Mouse (Mus musculus) spleen, adult 2 months (tissue): ENCODE measurements around the gene Gse1.

Experiments
- CTCF ChIP-seq: fragments of 200-500 bp; IDR thresholded peaks from 2 replicates; pipeline ENCODE4 v1.5.1; 2011; ENCODE audit warnings: mild to moderate bottlenecking, inconsistent platforms; ENCODE audit not compliant: insufficient read depth, insufficient read length, insufficient replicate concordance; ENCODE audit errors: extremely low read depth
- POLR2A ChIP-seq: fragments of 200-500 bp; IDR thresholded peaks from 2 replicates; pipeline ENCODE4 v1.6.1; 2011; ENCODE audit warnings: low read depth, low read length, inconsistent platforms

DNA sequence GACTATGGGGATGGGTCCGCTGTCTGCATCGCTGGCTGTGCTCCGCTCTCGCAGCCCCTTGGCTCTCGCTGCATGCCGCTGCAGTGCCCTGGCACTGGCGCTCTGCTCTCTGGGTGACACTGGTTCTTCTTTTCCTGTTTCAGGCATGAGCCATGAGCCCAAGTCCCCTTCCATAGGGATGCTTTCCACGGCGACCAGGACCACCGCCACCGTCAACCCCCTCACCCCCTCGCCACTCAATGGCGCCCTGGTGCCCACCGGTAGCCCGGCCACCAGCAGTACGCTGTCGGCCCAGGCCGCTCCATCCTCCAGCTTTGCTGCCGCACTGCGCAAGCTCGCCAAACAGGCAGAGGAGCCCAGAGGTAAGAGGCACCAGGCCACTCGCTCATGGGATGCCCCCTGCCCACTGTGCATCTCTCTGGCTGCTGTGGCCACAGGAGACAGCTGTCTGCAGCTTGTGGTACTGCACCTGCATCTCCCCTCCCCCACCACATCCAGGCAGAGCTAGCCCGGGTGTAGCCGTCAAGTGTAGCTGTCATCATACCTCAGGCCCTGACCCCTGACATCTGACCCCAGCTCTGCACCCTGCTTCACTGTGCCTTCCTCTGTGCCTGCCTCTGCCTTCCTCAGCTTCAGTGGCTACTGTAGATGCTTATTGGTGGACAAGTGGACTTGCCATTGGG, 325.3 kb downstream of the Gse1 start:
- TF ChIP-seq POLR2A (no peak), CTCF (no peak)
